Mouse (Mus musculus) 3T3-L1 (cell line): ENCODE measurements around the gene Neurl3.
A peak's percentile ranks its signal among the peaks of the same experiment; 100 is the strongest.

Source experiments
- DNase-seq: peaks from one replicate; pipeline ENCODE4 v3.0.0-alpha.2; 2015; ENCODE audit warnings: low read depth, low spot score

Neurl3 gene

GRCm38 (mm10) chr1:36274455-36274854 is at the start of gene Neurl3:
Gene Neurl3, minus strand, starts transcription at chr1:36274679.
- no peak for DNase-seq

DNA sequence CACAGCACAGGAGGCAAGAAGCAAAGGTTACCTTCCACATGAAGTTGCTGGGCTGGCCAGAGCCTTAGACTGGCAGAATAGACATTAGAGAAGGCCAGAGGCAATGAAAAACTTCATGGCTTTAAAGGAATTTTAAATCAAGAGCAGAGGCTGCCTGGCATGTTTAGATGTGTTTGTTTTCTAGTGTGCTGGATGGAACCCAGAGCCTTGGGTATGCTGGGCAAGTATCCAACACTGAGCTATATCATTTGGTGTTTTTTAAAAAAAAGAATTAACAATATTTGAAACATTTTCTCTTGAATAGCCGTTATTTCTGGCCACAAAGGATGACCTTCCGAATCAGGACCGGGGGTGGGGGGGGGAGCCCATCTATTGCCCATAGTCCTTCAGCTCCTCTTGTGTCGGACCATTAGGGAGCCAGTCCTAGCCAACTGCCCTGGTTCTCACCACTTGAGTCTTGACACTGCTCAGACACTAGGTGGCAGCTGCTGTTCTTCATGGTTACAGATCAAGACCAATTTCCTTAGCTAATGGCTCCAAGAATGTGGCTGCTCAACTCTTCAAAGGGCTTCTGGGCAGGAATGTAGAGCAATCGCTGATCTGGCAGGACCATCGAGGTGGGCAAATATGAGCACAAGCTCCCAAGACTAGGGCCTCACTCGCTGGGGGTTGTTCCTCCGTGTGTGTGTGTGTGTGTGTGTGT is 49.4 kb upstream of the Neurl3 start:
- peak; percentile 81 for DNase-seq

DNA sequence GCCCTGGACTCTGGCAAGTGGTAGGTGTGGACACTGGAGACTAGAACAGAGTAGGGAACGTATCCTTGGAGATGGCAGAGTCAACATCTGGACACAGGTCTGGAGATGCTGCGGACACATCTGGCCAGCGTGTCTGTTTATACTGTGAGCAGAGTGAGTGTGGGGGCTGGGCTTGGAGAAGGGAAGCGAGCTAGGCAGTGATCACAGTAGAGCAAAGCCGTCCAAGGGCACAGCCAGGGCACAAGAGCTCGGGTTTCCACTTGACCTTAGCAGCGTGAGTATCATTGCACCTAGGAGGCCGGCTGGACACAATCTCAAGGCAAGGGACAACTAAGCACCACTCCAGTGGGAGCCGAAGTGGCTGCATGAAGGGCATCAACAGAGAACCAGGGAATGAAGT is 48.6 kb upstream of the Neurl3 start:
- no peak for DNase-seq

DNA sequence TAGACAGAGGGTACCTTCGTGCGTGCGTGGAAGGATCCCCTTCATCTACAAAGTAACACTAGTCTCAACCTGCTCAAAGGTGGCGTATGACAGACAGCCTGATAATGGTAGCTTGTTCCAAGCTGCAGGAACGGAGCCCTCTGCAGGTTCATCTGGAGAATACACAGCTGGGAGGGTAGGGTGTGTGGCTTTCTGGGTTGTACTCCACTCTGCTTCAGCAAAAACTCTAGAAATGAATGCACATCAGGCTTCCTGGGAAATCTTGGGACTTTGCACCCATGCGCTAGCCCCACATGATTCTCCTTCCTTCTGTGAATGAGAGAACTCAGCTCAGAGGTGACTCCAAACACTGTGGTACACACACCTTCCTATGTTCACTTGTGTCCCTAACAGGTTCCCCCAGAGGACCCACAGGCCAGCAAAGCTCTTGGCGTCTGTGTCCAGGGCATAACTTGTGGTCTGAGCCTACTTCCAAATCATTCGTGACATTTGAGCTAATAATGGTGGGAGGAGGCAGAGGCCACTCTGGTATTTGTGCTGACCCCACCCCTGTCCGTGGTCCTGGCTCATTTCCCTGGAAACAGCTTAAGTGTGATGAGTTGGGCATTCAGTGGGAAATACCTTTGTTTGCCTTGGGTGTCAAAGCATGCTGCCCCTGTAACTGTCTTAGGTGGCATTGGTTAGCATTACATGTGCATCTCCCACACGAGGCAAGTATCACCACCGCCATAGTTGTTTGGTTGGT is 47.5 kb upstream of the Neurl3 start:
- peak; percentile 55 for DNase-seq

DNA sequence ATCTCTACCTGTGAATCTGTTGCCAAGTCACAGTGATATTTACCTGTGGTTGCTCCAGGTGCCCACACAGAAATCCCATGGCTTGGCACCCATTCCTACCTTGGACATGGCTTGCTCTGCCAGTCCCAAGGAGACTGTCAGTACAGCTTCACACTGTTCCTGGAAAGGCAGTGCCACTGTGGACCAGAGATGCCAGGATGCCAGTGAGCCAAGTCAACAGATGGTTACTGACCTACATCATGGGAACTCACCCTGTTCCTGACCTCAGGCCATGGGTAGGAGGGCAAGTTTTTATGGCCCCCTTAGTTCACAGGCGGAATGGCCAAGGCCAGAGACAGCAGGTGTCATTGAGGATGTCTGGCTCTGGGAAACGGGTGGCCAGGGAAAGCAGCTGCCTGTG is 46.7 kb upstream of the Neurl3 start:
- no peak for DNase-seq

- no peak for DNase-seq
Measured at GRCm38 (mm10) chr1:36315776-36316100, 41.3 kb upstream of the Neurl3 start.

- peak; percentile 48 for DNase-seq
Measured at GRCm38 (mm10) chr1:36314959-36315775, 40.7 kb upstream of the Neurl3 start.

DNA sequence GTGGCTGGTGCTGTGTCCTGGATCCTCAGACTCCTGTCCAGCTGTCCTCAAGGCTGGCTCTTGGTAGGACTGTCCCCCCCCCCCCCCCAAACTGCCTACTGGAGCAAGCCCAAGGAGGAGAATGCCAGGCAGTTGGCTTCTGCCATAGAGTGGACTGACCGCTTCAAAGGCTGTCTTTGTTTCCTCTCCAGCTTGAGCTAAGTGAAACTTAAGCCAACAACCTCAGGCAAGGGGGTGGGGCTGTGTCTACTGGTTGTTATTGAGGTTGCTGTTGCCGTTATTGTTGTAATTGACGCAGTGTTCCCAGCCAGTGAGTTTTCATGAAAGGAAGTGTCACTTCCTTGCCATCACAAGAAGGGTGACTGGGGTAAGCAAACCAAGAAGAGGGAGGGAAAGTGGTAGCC is 35.0 kb upstream of the Neurl3 start:
- no peak for DNase-seq

GRCm38 (mm10) chr1:36308966-36309475 is 34.5 kb upstream of the Neurl3 start:
- no peak for DNase-seq

DNA sequence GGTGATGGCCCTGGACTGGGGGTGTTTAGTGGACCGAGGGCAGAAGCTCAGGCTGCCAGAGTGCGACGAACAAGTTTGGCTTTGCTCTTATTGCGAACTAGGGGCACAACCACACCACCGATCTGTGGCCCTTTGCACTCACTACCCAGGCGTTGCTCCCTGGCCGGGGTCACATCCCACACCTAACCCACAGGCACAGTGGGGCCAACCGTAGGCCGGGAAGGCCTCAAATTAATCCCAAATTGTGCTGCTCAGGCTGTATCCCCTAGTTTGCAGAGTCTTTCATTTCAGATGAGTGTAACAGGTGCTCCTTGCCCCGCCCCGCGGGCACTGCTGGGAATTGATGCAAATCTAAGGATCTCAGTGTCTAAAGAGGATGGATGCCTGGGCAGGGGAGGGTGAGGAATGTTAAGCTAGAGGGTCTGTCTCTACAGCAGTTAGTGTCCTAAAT is 34.0 kb upstream of the Neurl3 start:
- DNase-seq: no peak

DNA sequence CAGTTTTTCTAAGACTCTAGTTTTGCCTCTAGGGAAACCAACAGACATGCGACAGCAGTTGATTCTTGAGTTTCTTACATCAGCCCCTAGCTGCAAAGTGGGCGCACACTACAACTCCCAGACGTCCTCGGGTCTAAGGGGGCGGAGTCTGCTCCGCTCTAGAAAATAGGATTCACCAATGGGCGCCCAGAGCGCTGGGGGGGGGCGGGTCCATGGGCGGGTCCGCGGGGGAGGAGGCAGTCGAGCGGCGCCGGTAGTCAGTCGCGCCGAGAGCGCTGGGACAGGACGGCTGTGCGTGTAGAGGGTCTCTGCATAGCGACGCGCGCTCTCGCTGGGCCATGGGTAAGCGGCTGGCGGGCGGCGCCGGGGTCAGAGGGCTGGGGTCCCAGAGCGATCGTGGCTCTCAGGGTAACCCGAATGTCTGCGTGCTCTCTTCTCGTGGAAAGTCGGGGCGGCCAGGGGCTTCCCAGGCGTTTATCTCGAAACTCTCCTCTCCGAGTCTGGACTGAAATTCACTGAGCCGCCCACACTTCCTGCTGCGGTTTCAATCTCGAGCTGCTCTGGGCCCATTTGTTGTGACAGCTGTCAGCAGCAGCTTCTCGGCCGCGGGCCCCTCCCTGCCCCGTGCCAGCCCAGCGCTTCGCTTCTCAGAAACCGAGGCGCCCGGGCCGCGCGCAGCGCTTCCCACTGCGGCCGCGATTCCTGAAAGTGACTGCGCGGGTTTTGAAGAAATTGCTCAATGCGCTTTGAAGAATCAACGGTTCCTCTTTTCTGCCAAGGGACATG is 33.2 kb upstream of the Neurl3 start, which contains the start of gene Arid5a:
Arid5a (plus strand) TSS at position 239 of the 786 bp plus-strand sequence.
- peak; percentile 95 for DNase-seq

GRCm38 (mm10) chr1:36307121-36307494 is 32.6 kb upstream of the Neurl3 start:
- DNase-seq: no peak

DNA sequence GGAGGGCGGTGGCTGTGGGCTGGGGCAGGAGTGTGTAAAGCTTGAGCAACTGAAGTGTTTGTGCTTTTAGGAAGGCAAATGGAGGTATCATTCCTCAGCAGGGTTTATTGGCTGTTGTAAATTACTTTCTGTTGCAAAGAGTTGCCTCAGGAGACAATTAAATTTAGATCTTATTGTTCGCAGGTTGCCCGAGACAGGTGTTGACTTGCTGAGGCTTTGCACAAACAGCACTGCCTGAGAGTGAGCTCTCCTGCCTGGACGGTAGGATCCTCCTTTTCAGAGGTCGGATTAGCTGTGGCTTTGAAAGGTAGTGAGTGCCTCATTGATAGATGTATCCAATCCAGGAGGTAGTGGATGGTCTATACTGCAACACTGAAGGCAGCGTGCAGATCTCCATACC is 31.6 kb upstream of the Neurl3 start:
- no peak for DNase-seq

DNA sequence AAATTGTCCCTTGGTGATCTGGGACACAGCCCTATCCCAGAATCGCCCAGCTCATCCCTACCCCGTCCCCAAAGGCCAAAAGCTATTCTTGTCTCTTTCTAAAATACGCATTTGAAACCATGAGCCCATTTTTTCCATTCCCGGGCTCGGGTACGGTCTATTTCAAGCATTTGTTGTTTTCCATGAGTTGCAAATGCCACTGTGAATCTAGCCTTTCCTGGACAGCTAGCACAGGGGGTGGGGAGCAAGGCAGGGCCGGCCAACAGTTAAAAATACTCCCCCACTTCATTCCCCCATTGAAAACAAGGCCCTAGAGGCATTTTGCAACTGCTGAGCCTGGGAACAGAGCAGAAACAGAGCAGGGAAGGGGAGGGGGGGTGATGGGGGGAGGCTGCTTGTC is 30.3 kb upstream of the Neurl3 start:
- no peak for DNase-seq

DNA sequence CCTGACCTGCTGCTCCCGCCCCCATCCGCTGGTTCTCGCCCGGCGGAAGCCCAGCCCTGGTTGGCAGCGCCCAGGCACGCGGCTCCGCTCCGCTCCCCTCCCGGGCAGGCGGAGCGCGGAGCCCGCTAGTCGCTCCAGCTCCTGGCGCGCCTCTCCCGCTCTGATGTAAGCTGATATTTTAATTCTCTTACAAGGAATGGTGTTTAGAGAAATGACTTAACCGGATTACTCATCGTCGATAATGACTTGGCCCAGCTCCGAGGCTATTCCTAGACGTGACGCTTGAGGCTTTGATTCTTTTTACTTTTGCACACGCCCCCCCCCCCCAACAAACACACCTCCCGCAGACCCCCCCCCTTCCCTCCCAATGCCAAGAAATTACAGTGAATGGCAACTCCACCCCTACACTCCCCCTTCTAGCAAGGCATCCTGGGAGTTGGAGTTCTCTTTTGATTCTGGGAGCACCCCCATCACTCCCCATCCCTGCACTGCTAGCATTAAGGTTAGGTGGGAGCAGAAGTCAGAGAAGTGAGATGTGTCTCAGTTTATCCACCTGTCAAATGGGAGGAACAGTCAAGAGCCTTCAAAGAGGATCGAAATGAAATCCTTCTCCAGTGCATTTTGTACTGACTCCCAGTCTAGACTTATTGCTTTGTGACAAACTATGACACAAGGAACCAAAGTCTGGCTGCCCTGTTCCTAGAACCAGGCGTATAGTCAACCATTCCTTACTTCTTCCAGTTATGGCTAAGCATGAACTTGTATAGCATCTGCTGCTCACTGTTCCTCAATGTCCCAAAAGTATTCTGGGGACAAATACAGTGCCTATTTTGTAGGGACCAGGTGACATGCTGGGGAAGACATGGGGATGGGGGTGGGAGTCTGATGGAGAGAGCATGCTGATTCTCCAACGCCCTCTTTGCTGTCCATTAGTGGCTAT is 29.2 kb upstream of the Neurl3 start:
- peak; percentile 84 for DNase-seq

GRCm38 (mm10) chr1:36302957-36303356 is 28.5 kb upstream of the Neurl3 start:
- DNase-seq: no peak

DNA sequence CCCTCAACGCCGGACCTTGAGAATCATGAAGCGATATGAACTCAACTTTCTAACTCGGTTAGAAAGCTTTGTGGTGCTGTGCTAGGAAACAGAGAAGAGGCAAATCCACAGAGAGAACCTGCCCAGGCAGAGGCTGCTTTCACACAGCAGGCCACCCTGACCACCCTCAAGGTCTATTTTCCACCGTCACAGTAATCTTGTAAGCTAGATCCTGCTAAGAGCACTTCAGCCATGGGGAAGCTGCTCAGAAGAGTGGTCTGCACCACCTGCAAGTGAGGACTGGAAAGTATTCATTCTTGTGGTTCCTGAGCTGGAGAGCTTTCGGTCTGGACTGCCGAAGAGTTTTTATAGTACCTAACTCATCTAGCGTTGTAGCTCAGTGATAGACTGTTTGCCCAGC is 27.8 kb upstream of the Neurl3 start:
- DNase-seq: no peak

DNA sequence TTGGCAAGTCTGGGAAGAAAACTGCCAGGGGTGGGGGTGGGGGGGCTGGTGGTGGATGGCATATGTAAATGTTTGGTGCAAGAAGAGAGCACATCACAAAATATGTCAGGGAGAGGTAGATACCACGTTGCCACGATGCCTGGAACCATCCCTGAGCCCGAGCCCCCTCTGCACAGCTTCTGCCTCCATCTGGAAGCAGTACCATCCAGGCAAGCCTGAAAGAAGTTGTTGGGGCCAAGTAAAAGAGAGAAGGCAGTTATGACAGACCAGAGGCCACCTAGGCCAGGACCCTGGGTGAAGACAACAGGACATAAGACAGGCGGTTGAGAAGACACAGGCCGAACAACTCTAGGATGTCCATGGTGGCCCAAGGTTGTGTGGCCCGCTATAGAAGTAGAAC is 26.0 kb upstream of the Neurl3 start:
- DNase-seq: no peak

GRCm38 (mm10) chr1:36299676-36300075 is 25.2 kb upstream of the Neurl3 start:
- DNase-seq: no peak

DNA sequence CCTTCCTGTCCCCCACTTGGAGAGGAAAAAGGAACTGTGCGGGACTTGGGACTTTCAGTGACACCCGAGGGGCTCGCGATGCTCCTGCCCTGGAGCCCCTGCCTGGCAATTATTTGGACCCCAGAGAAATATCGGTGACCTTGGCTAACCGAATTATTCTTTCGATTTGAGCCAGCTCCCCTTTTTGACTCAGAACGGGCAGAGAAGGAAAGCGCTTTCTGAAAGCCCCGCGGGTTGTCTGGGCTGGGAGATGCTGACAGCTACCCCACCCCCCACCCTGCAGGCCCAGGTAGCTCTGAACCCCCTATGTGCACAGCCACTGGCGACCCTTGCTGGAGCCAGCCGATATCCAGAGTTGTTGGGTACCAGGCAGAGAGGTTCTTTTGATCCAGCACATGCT is 24.6 kb upstream of the Neurl3 start:
- DNase-seq: no peak
